Mouse (Mus musculus) layer of hippocampus, postnatal 10 days (tissue): ENCODE measurements around the gene Cars2. TPM values are rescaled to one million over a fixed set of nuclear protein-coding genes. Genes with fewer than 3 reads are reported as not detected.
A peak's percentile ranks its signal among the peaks of the same experiment; 100 is the strongest.
"Not testable (repeated sequence)": the region's sequence is repeated elsewhere in the genome, so short reads cannot be mapped to it uniquely, and the experiment has no call there.

Experiments used
- DNase-seq, 2 experiments: peaks; one replicate each; pipeline ENCODE4 v3.0.0; 2021; ENCODE audit warnings: low spot score in 2 of 2
- total RNA-seq, 2 experiments: library from RNA; stranded (reverse); gene quantifications; 2 replicates each; pipeline ENCODE4 v1.2.3; 2021

Cars2 gene
- total RNA-seq, 2 experiments from 2014 or later = 26.1 to 28.6 TPM

DNA sequence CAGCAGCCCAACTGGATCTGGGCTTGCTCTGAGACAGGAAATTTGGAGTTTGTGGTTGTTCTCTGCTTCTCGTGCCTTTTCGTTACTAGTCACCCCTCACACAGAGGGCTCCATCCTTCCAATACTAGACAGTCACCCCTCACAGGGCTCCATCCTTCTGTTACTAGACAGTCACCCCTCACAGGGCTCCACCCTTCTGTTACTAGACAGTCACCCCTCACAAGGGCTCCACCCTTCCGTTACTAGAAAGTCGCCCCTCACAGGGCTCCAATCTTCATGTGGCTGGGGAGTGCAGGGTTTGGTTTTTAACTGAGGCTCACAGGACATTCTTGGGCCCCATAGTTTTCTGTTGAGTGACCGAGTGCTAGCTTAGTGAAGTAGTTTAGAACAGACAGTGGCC lies 37.3 kb downstream of the Cars2 start:
- no peak for DNase-seq

DNA sequence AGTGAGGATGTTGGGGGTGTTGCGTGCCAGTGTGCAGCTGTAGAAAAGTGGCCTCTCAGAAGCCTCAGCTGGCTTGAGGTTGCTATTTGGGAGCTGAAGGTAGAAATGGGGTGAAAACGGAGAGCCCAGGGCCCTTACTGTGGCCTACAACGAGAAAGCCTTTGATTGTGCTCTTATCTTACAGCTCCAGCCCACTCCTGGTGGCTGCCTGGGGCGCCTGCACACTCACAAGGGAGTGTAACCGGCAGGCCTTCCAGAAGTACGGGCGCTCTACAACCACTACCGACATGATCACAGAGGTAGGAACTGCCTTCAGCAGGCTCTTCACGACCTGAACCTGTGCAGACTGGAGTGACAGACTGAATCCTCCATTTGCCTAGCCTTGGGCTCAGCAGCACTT lies 37.9 kb downstream of the Cars2 start:
- DNase-seq = no peak

DNA sequence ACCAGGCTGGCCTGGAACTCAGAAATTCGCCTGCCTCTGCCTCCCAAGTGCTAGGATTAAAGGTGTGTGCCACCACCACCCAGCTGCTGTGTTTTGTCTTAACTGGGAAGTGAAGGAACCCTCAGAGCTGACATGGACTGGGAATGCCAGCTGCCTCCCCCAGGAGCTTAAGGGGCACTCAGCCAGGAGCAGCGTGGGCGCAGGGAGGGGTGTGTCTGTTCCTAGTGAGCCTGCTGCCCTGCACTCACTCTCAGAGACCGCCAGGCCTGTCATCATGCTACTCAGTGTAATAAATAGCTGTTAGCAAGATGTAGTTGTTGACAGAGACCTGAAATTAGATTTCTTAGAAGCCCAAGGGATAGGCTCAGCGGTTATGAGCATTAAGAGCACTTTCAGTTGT lies 39.6 kb downstream of the Cars2 start:
- DNase-seq = no peak

DNA sequence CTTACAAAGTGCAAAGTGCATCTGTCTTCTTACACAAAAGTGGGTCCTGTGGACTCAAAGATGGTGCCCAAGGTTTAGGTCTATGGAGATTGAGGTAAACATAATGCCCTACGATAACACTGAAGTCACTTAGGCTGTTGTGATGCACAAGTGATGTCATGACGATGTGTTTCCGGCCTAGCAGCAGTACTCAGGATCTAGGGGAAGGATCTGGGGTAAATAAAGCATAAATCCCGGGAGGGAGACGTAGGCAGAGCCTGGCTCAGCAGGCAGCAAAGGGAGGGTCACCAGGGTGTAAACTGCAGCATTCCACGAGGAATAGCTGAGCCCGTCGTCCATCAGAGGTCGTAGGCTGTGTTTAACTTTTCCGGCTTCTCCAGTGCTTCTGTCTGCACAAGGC lies 41.7 kb downstream of the Cars2 start:
- no peak for DNase-seq

DNA sequence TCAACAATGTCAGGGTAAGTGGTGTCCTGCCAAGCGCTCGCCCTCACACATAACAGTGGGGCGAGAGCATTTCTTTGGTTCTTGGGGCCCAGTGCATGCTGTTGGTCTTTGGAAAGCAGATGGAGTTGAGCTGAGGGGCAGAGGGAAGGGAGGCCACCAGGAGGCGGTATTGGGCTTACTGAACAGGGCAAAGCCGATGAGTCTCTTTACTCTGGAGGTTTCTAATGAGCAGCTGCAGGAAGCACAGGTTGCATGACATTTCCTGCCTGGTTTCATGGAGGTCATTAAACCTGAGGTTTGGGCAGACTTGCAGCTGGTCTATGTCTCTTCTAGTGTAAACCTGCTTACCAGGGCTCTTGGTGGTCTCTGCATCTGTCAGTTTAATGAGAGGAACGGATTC lies 43.8 kb downstream of the Cars2 start:
- peak; percentile 60 to 66 for DNase-seq

DNA sequence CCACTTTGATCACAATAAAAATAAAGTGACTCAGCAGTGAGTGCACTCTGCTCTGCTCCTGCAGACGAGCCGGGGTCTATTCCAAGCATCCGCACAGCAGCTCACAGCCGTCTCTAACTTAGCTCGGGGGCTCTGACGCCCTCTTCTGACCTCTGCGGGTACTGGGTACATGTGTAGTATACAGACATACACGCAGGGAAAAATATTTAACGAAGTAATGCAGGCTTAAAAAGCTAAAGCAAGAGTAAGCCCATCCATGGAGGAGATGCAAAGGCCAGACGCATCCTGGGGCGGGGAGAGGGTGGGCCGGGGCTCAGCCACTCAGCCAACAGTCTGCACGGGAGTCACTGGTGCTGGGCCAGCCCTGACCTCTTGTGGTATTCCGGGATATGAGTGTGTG lies 44.5 kb downstream of the Cars2 start:
- DNase-seq = no peak

DNA sequence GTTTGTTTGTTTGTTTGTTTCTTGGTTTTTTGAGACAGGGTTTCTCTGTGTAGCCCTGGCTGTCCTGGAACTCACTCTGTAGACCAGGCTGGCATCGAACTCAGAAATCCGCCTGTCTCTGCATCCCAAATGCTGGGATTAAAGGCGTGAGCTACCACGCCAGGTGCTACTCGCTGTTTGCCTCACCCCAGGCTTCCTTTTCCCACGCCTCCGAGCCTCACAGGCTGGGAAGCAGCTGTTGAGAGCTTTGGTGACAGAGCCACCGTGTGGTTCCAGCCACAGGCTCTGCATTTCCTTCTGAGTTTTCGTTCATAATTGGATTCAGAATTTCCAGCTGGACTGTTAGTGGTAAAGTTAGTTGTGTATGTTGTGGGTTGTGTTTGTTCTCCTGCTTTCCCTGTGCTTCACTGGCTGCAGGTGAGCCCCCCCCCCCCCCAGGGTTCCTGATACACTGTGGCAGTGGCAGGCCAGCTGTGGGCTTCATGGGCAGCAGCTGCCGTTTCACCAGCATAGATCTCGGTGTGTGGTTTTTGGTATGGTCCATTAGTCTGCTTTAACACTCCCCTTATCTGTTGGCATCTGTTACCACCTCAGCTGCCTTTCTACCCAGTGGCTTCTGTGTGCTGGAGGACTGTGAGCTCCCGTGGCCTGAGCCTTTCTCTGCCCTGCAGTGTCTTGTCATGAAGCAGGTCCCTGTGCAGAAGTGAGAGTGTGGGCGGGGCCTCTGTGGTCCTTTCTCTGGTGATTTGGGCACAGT lies 46.9 kb downstream of the Cars2 start:
- no peak for DNase-seq

DNA sequence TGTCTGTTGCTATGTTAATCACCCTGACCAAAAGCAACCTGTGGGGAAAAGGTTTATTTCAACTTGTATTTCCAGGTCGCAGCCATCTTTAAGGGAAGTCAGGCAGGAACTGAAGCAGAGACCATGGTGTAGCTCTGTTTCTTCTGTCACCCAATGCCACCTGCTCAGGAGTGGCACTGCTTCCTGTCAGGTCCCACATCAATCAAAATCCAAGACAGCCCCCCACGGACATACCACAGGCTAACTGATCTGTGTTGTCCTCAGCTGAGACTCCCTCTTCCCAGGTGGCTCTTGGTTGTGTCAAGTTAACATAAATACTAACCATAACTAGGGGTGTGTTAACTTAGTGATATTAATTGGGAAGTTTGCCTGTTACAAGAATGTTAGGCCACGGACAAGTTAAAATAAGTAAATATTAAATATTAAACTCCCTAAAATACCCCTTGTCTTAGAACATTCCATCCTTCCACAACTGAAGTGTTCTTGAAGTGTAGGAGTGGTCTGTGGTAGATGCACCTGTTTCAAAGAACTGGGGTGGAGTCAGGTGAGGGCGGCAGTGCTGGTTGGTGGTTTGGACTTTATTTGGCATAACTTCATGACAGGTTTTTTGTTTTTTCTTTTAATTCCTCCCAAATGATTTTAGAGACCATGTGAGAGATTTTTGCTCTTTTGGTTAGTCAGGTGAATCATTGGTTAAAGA lies 51.6 kb downstream of the Cars2 start:
- DNase-seq = no peak

DNA sequence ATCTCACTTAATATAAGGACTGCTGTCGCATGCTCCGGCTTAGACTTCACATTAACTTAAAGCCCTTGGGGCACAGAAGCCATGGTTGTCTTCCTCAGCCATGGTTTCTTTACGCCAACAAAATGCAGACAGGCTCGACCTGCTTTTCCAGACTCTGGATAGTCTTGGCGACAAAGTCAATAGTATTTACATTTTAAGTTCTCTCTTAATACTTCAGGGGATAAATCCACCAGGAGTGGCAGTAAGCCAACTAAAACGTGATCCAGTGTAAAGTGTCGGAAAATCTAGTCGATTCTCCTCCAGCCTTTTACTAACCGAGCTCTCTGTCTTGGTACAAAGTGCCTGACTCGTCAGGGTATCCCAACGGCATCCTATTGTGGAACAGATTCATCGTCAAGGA lies 52.3 kb downstream of the Cars2 start:
- DNase-seq = no peak

DNA sequence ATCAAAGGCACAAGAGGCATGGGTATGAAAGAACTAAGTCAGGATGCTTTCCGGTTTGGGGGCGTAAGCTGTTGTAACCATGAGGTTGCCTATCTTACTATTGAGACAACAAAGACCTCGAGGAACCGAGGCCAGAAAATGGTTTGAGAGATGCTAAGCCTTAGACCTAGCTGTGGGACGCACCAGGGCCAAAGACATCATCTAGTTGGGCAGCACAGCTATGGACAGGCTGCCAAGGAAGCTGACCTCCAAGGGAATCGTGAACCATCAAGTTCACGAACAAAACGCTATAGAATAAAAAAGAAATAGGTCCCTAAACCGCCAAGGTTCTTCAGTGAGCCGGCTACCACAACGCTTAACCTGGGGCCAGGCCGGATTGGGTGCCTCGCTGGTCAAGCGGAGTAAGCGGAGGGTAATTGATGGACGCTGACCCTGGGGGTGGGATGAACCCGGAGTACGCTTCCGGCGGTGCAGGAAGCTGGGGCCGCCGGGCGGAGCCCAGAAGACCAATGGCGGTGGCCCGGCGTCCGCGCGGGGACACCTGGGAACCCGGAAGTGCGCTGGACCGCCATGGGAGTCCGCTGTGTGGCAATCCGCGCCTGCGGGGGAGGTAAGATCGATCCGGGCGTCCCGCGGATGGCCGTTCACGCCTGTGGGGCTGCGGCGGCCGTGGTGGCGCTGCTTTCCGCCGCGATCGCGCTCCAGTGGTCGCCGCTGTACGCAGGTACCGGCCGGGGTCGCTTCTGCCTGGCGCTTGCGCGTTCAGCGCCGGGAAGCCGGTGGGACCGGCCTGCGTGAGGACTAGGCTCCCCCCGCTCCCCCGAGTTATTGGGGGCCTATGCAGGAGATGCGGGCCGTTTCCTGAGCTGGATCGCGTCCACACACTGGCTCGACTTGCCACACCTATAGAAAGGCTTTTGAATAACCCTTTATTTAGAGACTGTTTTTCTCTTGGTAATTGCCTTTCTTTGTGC lies 53.3 kb downstream of the Cars2 start, which contains the start of gene Naxd:
TSS of gene Naxd (plus strand) at position 490 of the 974 bp plus-strand sequence.
- DNase-seq = peak; percentile 81 to 90

DNA sequence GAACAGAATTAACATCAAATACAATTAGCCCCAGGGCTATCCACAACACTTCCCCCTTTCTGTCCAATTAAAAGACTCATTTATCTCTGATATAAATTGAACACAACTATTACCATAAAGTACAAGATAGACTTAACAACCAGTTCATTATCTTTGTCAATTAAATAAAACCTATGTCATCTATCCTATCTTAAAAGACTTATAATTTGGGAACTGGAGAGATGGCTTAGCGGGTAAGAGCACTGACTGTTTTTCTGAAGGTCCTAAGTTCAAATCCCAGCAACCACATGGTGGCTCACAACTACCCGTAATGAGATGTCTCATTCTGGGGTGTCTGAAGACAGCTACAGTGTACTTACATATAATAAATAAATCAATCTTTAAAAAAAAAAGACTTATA lies 58.2 kb downstream of the Cars2 start:
- not testable (repeated sequence) for DNase-seq

DNA sequence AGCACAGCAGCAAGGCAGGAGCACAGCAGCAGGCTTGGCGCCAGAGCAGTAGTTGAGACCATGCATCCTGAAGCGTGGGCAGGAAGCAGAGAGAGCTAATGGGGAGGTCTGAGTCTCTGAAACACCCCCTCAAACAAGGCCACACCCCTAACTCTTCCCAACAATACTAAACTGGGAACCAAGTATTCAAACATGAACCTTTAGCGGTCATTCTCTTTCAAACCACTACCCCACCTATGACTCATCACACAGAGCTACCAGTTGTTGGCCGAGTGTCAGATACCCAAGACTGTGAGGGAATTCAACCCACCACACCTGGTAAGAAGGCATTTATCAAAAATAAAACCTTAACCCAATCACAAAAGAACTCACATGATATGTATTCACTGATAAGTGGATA lies 63.4 kb downstream of the Cars2 start:
- DNase-seq = no peak

DNA sequence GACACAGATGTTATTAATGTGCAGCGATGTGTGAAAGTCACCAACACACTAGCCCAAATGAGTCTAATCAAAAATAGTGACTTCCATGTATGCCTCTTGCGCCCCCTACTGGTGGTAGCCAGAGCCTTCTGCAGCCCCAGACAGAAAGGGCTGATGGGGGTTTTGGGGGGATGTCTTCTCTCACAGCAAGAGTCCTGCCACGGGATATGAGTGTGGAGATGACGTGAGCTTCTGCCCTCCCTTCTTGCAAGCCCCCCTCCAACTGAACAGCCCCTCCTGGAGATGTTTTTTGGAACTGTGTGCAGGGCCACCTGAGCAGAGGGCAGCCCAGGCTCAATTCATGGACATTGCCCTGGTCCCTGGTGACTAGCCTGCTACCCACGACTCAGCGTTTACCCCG lies 64.4 kb downstream of the Cars2 start:
- peak; percentile 82 for DNase-seq

DNA sequence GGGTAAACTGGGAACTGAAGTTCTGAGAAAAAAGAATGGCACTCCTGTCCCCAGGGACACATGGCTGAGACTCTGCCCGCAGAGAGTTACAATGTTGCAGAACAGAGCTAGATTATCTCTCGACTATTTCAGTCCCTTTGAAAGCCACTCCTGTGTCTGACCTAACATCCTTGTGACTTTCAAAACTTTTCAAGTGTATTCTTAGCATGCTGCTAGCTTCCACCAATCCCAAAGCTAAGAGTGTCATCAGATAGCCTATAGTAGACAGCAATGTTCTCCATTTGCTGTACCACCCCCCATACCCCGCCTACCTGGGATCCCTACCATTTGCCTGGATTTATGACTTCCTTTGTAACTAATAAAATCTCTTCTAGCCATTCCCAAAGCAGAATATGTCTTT lies 68.0 kb downstream of the Cars2 start:
- DNase-seq = no peak

DNA sequence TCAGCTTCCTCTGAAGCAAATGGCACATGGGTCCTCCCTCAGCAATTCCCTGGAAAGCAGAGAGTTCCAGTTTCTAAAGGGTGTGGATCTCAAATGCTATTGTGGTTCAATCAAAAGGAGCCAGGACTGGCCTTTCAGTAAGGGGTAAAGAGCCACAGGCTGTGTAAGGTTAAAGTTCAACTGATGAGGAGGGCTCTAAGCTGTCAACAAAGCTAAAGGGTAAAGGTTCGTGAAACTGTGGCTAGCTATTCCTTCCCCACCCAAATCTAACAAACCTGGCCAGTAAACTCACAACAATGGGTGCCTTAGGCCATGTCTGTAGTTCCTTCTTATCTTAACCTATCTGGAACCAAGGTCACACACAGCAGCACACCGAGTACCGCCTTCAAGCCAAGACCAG lies 68.7 kb downstream of the Cars2 start:
- DNase-seq = no peak

DNA sequence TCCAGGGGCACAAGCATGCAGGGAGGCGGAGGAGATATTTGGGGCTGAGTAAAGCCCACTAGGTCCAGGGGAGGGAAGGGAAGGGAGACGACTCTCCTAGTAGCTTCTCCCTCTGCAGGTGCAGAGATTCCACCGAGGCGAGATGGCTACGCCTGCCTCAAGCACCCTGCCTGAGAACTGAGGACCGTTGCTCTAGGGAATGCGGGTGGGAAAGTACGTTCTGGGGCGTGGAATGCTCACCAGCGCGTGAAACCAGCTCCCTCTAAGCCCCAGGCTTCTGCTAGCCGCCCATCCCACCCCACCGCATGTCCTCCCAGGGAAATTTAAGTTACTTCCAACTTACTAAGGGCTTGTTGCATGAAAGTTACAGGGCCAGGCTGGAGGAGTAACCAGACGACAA lies 71.0 kb downstream of the Cars2 start:
- no peak for DNase-seq

DNA sequence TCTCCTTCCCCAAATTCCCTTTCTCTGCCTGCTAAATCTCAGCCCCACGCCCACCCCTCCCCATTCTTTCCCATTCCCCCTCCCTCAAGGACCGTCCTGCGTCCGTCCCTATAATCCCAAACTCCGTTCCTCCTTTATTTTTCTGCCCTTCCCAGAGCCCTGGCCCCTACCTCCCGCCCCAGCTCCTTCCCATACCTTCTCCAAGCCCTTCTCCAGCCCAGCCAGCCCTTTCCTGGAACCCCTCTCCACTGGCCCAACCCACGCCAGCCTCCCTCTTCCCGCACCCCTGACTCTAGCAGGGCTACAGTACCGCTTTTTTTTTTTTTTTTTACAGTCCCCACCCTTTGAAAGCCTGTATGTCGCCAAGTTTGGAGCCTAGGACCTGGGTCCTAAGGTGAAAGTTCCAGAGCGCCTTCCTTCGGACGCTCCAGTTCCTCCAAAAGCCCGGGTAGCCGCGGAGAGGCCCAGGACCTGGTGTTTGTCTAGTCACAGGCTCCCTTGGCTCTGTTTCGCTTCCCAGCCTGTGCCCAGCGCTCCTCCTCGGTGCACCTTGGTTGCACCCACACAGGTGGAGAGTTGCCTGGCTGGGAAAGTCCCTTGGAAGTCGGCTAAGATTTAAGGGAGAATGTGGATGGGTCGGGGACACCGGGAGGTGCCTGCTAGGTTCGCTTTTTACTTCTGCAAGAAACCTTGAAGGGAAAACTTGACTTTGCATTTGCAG lies 71.6 kb downstream of the Cars2 start:
- DNase-seq = no peak

DNA sequence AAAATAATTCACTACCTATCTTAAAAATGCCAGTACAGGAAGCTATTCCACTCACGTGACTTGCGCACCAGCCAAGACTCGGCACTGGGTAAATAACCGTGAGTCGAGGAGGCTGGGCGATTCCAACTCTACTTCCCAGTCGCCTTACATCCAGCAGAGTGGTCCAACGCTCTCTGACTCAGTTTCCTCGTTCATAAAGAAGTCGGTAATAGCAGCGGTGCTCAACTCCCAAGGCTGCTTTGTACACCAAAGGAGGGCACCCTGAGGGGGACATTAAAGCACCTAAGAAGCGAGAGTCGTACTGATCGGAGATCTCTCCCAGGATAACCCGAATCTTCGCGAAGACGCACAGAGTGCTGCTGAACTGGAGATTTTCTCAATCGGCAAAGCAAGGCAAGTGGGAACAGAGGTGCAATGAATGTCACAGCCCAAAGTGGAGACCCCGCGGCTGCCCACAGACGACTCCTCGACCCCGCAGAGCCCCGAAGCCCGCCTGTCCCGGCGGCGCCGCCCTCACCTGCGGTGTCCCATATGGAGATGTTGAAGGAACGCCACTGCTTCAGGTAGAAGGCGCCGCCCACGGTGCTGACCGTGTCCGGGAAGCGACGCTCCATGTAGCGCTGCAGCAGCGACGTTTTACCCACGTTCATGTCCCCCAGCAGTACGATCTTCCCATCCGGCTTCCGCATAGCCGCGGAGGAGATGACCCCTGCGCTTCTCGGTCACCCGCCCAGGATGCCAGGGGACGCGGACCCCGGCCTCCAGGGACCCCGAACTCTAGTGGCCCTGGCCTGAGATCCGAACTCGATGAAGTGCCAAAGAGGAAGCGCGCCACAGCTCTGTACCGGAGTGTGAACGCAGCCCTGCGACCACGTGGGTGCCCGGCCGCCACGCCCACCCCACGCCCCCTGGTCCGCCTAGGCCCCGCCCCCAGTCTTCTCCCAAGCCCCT lies 72.5 kb downstream of the Cars2 start, which contains the start of gene Rab20:
TSS of gene Rab20 (minus strand) at position 900 of the 951 bp plus-strand sequence.
- DNase-seq = peak; percentile 34 to 68

DNA sequence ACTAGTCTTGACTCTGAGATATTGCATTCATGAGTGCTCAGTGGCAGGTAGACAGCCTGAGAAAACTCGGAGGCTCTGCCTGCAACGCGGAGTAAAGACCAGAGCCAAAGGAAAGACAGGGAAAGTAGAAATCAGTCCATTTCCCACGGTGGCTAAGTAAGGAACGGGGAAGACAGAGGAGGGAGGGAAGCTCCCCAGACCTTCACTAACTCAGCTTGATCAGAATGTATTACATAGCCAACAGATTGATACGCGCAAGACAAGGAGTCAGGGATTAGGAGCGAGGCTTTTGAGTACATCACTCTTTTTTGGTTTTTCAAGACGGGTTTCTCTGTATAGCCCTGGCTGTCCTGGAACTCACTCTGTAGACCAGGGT lies 73.4 kb downstream of the Cars2 start:
- no peak for DNase-seq
